Mouse (Mus musculus) retina, postnatal 1 day (tissue): ENCODE measurements around the gene S1pr5.
"Not testable (repeated sequence)": the region's sequence is repeated elsewhere in the genome, so short reads cannot be mapped to it uniquely, and the experiment has no call there.

ENCODE experiments used
- DNase-seq: peaks from one replicate; pipeline ENCODE4 v3.0.0-alpha.2; 2012

S1pr5 gene

GRCm38 (mm10) chr9:21197981-21198380, 50.3 kb downstream of the S1pr5 start:
- DNase-seq = peak; percentile 84

DNA sequence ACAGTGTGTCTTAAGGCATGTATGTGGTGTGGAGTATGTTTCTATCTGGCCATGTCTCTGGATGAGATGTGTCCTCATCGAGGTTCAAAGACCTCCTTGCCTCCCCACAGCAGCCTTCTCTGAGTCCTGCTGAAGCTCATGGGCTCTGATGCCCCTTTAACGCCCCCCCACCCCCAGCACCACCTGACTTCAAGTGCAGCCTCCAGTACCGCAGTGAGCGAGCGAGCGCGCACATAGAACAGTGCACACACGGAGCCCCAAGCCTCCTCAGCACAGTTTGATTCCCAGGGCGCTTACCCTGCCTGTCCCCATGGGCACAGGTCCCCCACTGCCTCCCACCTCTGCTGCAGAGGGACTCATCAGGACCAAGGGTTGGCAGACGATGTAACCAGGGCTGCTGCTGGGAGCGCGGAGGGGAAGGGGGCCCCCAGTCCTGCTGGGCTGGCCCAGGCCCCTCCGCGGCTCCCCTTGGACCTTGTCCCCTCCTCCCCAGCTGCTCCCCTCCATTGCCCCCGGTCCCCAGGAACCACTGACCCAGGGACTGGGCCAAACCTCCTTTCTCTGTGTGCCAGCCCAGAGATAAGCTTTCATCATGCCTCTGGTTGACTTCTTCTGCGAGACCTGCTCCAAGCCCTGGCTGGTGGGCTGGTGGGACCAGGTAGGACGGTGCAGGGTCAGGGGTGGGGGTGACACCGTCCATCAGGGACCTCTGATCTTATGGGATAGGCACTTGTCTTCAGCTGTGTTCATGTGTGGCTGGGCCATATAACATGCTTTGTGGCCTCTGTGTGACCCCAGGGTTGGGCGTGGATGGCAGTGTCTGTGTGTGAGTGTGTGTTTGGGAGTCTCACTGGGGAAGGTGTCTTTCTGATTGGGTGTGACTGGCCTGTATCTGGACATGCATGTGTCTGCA, 51.5 kb downstream of the S1pr5 start:
- peak; percentile 70 for DNase-seq

- not testable (repeated sequence) for DNase-seq
Observed at GRCm38 (mm10) chr9:21195736-21196505, 52.3 kb downstream of the S1pr5 start.

DNA sequence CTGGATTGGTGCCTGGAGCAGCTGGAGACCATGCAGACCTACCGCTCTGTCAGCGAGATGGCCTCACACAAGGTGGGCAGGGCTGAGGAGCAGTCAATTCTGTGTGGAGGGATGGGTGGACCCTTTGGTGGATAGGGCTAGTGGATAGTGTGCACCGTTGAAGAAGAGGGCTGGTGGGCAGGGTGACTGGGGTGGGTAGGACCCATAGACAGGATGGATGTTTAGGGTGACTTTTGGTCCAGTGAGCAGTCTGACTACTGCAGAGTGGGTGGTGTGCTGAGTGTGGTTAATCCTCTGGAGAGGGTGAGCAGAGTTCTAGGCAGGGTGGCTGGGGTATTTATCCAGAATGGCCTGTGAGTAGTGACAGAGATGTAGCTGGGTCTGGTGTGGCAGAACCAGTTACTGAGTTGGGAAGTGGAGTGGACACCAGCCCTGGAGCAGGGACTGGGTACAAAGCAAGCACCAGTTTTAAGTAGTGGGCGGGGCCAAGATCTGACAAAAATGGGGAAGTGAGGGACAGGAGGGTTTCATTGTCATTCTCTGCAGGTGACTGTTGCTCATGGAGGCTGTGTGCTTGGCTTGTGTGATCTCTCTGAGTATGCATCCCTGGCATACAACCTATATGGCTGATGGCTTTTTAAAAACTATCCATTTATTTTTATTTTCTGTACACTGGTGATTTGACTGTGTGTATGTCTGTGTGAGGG, 53.3 kb downstream of the S1pr5 start:
- DNase-seq = no peak

DNA sequence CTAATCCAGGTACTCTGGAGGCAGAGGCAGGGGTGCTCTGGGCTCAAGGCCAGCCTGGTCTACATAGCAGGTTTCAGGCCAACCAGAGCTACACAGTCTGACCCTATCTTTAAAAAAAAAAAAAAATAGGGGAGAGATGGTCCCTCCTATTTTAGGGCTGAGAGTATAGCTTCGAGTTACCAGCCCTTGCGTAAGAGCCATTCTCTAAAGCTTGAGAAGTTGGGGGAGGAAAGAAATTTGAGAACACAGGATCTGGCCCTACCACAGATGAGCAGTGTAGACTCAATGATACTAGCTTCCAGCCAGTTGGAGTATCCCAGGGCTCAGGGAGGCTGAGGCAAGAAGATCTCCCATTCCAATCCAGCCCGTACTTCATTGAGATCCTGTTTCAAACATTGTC, 54.5 kb downstream of the S1pr5 start:
- no peak for DNase-seq
